Mouse (Mus musculus): ENCODE results near the gene Inpp4b.
A peak's percentile ranks its signal among the peaks of the same experiment; 100 is the strongest.

The Inpp4b gene

GRCm38 (mm10) chr8:81702038-81702437, 359.7 kb downstream of the Inpp4b start:
- no peak for DNase-seq (ENCODE audit: extremely low read depth, low read depth)

DNA sequence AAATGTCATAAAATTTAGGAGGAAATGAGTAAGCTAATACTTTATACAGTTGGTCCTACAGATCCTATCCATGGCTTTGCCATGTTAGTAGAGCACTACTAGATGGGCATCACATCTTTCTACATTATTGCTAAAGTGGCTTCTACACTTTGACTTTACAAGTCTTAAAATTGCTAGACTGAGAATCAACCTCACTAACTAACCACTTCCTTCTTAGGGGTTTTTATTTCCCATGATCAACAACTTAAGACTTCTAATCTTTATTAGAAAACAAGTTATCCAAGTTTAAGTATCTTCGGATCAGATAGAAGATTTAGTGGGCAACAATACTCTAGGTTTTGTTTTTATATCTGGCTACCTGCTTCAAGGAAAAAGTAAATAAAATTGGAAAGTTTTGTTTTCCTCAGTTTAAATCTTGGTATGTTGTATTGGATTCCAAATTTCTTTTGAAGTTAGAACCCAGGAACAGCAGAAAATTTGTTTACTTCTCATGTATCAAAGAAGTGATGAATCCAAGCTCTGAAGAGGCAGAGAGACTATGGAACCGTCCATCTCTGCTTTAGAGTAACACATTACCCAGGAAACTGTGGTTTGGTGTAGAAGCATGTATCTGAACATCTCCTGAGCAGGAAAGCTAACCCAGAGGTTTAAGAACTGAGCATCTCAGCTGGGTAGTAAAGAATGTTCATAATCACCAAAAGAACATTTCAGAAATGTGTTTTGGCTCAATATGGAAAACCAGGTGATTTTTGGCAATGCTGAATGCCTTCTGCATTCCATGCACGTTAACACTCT, 361.4 kb downstream of the Inpp4b start:
- no peak for DNase-seq (ENCODE audit: extremely low read depth, low read depth)

DNA sequence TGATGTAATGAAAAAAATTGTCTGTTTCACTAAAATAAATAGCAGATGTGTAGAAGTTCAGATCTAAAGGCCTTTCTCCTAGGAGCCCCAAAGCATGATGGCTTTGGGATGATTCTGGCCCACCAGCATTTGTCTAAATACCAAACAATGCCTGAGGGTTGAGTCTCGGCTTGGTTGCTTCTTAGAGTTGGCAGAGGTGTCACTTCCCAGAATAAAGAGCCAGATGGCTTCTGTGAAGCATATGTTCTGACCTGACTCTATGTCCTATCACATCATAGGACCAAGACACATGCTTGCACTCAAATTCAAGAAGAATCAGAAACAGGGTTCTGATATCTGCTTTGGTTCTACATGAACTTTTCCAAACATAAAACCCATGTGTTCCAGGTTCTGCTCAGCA, 365.1 kb downstream of the Inpp4b start:
- no peak for DNase-seq (ENCODE audit: extremely low read depth, low read depth)

- DNase-seq (ENCODE audit: extremely low read depth, low read depth) = no peak
Measured at GRCm38 (mm10) chr8:81731332-81731731, 389.0 kb downstream of the Inpp4b start.

- no peak for DNase-seq (ENCODE audit: extremely low read depth, low read depth)
Measured at GRCm38 (mm10) chr8:81735655-81736054, 393.3 kb downstream of the Inpp4b start.

DNA sequence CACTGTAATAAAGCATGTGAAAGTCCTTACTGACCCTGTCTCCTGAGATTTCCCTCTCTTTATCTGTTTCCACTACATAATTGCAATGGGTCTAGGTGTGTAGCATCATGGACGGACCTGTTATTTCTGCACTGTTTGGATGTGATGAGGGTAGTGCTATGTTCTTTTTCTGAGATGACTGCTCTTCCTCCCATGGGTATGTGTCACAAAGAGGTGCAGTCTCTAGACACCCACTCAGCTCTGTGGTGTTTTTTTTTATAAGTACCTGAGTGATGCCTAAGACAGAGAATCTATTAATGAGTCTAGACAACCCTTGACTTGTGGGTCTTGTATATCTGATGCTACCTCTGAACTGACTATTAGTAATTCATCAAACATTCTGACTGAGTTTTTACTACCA, 393.7 kb downstream of the Inpp4b start:
- no peak for DNase-seq (ENCODE audit: extremely low read depth, low read depth)

DNA sequence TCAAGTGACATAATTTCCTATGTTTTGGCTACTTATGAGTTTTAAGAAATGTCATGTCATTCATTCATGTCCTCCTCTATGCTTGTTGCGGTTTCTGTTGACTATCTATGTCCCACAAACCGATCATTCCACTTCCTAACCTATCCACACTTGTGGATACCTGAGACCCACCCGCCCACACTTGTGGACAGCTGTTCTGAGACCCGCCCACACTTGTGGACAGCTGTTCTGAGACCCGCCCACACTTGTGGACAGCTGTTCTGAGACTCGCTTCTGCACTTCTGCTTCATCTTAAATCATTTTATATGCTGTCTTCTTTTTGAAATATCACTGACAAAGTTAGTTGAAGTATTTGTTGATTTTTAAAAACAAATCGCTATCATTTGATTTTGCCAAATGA, 400.2 kb downstream of the Inpp4b start:
- no peak for DNase-seq (ENCODE audit: extremely low read depth, low read depth)

- no peak for DNase-seq (ENCODE audit: extremely low read depth, low read depth)
Measured at GRCm38 (mm10) chr8:81743040-81743439, 400.7 kb downstream of the Inpp4b start.

GRCm38 (mm10) chr8:81745439-81745838, 403.1 kb downstream of the Inpp4b start:
- no peak for DNase-seq (ENCODE audit: extremely low read depth, low read depth)

GRCm38 (mm10) chr8:81751159-81751558, 408.8 kb downstream of the Inpp4b start:
- DNase-seq (ENCODE audit: extremely low read depth, low read depth) = no peak

- DNase-seq (ENCODE audit: extremely low read depth, low read depth) = no peak
Measured at GRCm38 (mm10) chr8:81756663-81757062, 414.3 kb downstream of the Inpp4b start.

DNA sequence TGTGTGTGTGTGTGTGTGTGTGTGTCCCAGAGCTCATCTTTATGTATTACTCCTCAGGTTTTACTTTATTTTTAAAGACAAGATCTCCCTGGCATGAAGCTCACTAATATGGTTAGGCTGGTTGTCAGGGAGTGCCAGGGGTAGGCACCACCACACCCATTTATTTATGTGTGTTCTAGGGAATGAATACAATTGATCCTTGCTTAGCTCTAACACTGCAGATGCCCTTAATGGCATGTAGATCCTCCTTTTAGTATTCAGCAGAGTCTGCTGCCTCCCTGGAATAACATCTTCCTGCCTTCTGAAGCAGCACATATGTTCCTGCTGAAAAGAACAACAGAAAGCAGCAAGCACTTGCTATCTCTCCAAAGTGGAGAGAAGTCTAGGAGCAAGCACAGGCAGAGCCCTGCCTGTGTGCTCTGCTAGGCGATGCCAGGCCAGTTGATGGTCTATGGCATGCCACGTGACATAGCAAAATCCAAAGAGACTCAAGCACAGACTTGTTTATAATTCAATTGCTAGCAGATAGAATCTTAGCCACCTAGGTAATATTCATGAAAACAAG, 415.3 kb downstream of the Inpp4b start:
- DNase-seq (ENCODE audit: extremely low read depth, low read depth) = no peak

- DNase-seq (ENCODE audit: extremely low read depth, low read depth) = no peak
Measured at GRCm38 (mm10) chr8:81761466-81761865, 419.1 kb downstream of the Inpp4b start.

DNA sequence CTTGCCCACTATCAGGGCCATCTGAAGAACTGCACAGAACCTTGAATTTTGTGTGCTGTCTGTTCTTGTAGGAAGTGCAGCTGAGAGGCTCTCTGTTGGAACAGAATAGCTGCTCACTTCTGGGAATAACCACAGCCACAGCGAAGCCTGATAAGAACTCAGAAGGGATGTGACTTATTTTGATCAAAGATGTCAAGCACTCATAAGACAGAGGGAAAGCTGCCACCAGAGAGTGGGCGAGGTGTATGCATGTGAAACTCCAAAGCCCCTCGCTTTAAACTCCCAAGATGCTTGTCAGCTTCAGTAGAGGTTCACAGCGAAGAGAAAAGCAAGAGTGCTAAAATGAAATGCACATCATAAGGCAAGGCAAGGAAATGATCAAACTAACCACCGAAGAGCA, 423.7 kb downstream of the Inpp4b start:
- peak; percentile 83 for DNase-seq (ENCODE audit: extremely low read depth, low read depth)

- peak; percentile 76 for DNase-seq (ENCODE audit: extremely low read depth, low read depth)
Measured at GRCm38 (mm10) chr8:81767411-81768312, 425.3 kb downstream of the Inpp4b start.

DNA sequence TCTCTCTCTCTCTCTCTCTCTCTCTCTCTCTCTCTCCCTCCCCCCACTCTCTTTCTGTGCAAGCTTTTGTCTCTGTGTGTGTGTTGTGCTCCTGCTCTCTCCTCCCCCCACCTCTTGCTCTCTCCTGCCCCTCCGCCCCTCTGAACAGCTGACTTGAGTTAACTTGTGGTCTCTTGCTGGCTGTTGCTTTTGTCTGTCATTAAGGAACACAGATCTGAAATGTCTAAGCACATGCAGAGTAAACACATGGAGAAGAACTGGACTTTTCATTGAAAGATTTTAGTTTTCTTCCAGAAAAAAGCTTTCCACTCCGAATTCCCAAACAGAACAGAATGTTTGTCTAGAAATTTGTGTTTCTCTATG, 425.9 kb downstream of the Inpp4b start:
- DNase-seq (ENCODE audit: extremely low read depth, low read depth) = no peak

DNA sequence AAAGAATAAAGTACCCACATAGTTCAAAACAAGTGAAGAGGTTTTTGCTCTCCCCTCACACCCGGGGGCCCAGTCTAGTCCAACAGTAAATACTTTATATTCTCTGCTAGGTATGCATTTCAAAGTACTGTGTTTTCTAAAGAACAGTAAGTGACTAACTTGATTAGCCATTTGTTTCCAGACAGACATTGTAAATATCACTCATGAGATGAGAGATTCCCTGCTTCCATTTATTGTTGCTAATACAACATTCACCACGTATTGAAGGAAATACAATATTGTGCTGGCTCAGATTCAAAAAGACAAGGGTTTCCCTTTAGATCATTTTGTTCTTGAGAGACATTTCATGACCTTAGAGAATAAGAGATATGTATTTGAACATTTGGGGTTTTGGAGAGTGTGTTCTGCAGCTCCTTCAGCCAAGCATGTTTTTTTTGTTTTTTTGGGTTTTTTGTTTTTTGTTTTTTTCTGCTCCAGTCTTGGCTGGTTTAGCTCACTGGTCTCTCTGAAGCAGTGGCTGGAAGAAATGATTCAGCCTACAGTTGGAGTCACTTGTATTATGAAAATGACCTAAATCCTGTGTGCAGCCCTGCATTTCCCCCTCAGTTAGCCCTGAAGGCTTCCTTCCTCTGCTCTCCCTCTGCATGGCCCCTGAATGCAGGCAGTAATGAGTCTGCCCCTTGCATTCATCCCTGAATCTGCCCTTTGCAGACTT, 426.5 kb downstream of the Inpp4b start:
- no peak for DNase-seq (ENCODE audit: extremely low read depth, low read depth)

DNA sequence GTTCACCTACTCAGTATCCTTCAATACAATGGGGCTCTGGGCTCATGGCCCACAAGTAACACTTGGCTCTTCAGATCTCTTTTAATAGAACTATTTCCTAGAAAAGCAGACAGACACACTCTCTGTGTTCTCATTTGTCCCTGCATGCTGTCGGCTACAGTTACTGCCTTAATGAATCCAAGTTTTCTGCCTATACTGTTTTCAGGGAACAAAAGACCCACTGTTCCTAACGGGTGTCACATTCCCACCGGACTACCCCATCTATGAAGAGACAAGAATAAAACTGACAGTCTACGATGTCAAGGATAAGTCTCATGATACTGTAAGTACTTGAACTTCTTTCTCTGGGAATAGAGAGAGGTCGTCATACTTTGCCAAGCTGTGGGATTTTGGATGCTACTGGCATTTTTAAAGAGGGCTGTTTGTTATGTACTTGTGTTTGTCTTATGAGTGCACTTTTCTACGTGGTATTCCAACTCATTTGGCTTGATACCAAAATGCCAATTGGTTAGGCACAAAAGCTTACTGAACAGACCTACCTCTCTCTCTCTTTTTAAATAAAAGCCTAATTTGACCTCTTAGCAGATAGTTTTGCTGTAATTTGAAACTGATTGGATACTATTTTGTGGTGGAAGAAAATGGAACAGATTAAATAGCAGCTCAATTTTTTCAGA, 428.4 kb downstream of the Inpp4b start:
- no peak for DNase-seq (ENCODE audit: extremely low read depth, low read depth)

DNA sequence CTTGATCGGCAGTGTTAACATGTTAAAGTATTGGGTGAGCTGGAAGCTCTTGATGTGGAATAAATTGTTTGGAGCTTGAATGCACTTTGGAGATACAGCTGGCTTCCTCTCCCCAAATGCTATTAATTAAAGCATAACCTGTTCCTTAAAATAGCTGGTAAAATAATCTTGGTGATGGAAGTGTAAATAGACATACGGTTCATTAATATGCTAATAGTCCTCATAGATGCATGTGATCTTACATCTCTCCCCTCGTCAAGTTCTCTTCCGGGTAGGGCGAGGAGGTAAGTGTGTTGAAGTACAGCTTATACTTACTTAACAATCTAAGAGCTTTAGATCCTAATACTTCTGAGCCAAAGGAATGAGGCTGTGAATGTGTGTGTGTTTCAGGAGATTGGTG, 430.5 kb downstream of the Inpp4b start:
- no peak for DNase-seq (ENCODE audit: extremely low read depth, low read depth)

DNA sequence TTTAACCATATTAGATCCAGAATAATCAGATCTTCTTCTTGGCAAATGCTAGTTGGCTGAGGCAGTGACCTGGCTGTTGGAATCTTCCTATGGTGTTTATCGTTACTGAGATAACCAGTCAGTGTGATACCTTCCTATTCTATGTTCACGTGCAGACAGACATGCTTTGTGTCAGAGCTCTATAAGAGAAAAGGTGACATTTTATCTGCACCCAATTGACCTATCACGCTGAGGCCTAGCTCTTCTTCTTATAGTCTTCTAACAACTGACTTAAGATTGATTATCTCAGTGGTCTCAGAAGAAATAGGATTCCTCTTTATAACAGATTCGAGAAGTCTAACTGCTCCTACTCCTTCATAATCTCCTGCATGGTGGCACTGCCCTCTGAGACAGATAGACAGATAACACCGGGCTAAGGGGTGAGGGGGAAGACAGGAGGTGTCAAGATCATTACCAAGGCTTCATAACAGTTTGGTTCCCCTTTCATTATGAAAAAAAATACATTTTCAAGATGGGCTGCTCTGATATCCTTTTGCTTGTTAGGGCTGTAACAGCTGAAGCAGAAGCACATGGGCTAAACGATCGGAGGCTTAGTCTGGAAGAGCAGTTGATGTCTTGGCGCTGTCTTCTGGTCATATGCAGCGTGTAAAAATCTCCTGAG, 431.1 kb downstream of the Inpp4b start:
- peak; percentile 87 for DNase-seq (ENCODE audit: extremely low read depth, low read depth)
